Mouse (Mus musculus) lung, postnatal 25 days (tissue): ENCODE results near the gene Ankrd31.
A peak's percentile ranks its signal among the peaks of the same experiment; 100 is the strongest.
"Not testable (repeated sequence)": the region's sequence is repeated elsewhere in the genome, so short reads cannot be mapped to it uniquely, and the experiment has no call there.

Source experiments
- DNase-seq: peaks from one replicate; pipeline ENCODE4 v3.0.0; 2022; ENCODE audit warnings: low spot score

The Ankrd31 gene

DNA sequence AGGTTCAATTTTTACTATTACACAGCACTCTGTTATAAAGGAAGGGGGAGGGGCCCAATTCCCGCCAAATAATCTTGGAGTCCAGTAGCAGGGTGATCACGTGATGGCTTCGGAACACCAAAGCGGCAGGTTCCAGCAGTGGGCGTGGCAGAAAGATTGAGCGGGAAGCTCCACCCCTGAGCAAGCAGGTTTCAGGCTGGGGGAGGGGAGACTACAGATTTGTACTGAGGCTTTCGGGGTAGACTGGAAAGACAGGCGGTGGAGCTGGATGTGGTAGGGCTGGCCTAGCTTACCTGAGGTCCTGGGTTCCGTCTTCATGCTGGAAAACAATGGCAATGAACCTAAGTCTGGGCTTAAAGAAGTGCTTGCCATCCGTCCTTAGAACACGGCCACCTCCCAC, 193.4 kb downstream of the Ankrd31 start:
- DNase-seq: not testable (repeated sequence)

DNA sequence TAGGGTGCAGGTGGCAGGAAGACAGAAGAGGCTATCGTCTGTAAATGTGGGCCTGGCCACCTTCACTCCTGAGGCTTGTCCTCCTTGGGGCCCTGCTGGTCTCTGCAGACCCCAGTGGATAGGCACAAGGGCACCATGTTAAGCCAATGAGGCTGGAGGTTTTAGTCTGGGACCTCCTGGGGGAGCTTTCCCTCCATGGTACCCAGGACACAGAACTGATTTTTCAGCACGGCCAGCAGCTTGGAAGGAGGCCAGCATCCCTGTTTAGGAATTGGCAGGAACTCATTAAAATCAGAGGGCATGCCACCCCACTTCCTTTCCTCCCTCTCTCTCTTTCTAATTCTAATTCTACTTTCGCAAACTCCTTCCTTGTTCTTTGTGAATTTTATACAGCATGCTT, 195.5 kb downstream of the Ankrd31 start:
- no peak for DNase-seq

DNA sequence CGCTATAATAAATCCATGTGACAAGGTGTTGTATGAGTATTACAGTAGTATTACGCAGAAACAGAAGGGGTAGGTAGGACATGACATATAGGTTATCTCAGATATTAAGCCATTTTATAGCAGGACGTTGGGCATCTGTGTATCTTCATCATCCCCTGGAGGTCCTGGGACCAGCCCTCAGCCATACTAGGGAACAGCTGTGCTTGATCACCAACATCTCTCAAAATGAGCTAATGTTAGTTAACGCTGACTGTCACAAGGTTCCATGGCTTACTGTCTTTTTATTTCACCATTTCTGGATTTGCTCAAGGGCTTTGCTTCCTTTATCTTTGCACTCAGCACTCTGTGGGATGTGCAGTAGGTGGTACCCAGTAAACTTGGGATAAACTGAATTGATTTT, 197.7 kb downstream of the Ankrd31 start:
- no peak for DNase-seq

DNA sequence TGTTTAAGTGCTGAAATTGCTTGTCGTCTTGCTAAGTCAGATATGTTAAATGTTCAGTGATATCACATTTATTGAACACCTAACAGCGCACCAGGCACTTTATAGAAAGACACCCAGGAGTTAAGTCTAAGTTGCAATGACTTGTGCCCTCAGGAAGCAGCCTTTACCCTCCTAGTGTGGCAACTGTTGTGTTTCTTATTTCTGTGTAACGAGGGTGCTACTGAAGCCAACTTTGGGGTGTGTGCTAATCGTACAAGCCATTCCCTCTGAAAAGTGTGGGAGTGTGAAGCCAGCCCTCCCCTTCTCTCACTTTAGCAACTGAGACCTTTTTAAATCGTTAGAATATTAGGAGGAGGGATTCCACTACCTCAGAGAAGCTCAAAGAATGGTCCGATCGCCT, 199.7 kb downstream of the Ankrd31 start:
- DNase-seq: no peak

DNA sequence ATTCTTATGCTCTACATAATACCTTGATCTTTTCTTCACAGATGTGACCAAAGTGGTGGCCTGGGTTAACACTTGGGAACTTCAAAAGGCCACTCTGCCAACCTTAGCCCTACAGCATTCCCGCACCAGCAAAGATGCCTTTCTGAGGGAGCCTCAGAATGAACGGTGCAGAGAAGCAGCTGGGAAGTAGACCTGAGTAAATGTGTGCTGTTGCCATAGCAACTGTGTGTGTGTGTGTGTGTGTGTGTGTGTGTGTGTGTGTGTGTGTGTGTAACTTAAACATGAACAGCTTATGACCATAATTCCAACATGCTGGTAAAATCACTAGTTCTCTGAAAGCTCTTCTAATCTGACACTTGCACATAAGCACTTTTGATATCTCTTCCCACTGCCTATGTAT, 203.8 kb downstream of the Ankrd31 start:
- no peak for DNase-seq

DNA sequence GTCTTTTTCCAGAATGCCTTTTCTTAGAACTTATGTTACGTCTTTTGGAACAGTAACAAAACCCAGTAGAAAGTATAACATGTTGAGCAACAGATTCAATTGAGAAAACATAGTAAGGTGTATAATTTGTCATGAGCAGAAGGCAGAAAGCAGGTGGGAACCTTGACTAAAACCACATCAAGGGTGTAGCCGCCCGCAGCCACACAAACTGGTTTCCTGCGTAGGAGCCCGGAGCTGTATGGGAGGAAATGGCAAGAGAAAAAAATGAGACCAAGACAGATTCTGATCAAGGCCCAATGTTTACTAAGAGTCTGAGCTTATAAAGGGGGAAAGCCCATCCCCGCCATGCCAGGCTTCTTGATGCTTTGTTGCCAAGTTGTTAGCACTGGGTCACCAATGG, 208.4 kb downstream of the Ankrd31 start:
- peak; percentile 16 for DNase-seq
